Mouse (Mus musculus) granulocyte monocyte progenitor cell, adult 5-6 weeks (primary cell): ENCODE results near the gene Ube2h. TPM values are rescaled to one million over a fixed set of nuclear protein-coding genes. Genes with fewer than 3 reads are reported as not detected.
A peak's percentile ranks its signal among the peaks of the same experiment; 100 is the strongest.

Source experiments
- ATAC-seq: replicated peaks from 2 replicates; pipeline ENCODE4 v1.8.0; 2016; ENCODE audit warnings: mild to moderate bottlenecking, moderate TSS enrichment, inconsistent platforms; ENCODE audit not compliant: poor library complexity, severe bottlenecking
- total RNA-seq, 2 experiments: library from RNA; stranded (forward) in 1 of 2; stranded (reverse) in 1 of 2; fragments of 200-712, 200-1000 nt in 1 of 2; fragments of >200 nt in 1 of 2; fragmentation: Nextera tagmentation in 1 of 2; gene quantifications; 2 replicates each; pipeline ENCODE4 v1.2.3; 2014 to 2017

Gene Ube2h
- 6.4 and 7.9 TPM in 2 replicates for total RNA-seq (2014; fragmentation: Nextera tagmentation)
- total RNA-seq (2017), result 4.4 and 6.5 TPM in 2 replicates

DNA sequence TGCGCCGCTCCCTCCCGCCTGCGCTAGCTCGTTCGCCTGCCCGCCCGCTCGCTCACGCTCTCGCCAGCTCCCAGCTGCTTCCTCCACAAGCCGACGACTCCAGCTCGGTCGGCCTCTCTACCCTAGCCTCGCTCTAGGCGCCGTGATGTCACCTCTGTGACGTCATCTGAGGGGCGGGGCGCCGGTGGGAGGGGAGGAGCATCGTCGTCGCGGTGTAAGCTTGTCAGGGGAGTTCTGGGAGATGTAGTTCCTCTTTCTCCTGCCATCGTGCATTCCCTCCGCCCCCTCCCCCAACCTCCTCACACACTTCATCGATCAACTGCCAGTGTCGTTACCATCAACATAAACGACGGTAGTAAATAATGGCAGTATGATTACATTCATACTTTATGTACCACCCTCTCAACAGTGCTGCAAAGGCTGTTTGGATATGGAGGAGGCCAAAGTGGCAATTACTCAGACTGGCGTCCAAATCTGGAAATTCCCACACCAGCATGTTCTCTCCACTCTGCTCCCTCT, at the start of gene Ube2h:
Gene Ube2h (minus strand): TSS at position 141 of the 519 bp plus-strand sequence.
- ATAC-seq, result peak; percentile 88

GRCm38 (mm10) chr6:30353661-30354060, 49.3 kb upstream of the Ube2h start:
- ATAC-seq, result no peak

DNA sequence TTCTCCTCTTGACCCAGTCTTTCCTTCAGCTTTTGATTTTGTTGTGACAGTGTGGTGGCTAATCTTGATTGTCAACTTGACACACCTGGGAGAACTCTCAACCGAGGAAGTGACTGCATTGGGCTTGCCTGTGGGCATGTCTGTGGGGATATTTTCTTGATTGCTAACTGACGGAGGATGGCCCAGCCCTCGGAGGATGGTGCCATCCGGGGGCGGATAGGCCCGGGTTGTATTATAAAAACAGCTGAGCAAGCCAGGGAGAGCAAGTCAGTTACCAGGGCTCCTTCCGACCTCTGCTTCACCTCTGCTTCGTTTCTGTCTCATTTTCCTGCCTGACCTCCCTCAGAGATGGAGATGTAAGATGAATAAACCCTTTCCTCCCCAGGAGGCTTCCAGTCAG, 48.4 kb upstream of the Ube2h start:
- no peak for ATAC-seq

DNA sequence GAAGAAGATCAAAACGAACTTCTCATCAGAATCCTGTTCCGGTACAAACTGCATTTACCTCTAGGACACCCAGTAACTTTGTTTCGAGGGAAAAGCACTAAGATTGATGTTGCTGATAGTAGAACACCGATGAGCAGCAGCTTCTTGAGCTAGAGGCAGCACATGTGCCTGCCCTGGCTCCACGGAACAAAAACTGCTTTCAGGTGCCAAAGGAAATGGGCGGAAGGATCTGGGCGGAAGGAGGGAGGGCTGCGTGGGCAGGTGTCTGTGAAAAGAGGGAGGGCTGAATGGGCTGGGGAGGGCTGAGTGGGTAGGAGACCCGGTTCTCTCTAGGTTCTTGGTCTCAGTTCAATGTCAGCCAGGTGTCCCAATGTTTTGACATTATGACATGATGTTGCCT, 47.0 kb upstream of the Ube2h start:
- ATAC-seq, result no peak

DNA sequence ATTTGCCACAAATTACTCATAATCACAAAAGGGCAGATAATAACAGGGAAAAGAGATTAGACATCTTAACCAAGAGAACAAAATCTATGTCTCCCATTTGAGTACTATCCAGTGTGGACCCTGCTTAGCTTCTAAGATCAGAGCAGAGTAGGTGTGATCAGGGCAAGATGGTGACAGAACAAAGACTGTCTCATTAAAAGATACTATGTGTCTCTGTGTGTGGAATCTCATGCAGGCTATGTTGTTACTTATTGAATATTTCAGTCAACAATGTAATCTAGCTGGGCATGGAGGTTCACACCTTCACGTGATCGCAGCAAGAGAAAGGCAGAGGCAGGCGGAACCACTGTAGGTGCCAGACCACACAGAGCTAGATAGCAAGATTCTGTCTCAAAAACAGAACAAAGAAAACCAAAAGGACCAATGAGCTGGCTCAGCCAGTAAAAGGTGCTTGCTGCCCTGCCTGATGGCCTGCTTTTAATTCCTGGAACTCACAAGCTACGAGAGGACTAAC, 43.0 kb upstream of the Ube2h start:
- ATAC-seq, result no peak

DNA sequence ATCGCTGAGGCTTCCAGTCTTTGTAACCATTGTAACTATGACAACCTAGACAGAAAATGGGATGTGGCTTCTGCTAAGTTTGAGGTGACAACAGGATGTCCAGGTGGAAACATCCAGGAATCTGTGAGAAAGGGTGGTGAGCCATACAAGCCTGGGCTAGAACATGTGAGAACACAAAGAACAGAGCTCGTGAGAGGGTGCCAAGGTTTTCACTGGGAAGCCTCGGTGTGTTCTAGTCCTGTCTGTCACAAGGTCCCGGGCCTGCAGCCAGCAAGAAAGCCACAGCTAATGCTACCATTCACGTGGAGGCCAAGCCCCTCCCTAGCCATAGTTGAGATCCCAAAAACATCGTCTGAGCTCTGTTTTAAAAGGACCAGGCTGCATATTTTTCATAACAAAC, 42.4 kb upstream of the Ube2h start:
- no peak for ATAC-seq

GRCm38 (mm10) chr6:30344032-30344431, 39.7 kb upstream of the Ube2h start:
- no peak for ATAC-seq

- no peak for ATAC-seq
These were observed 36.0 kb upstream of the Ube2h start for GRCm38 (mm10) chr6:30340231-30340873.

DNA sequence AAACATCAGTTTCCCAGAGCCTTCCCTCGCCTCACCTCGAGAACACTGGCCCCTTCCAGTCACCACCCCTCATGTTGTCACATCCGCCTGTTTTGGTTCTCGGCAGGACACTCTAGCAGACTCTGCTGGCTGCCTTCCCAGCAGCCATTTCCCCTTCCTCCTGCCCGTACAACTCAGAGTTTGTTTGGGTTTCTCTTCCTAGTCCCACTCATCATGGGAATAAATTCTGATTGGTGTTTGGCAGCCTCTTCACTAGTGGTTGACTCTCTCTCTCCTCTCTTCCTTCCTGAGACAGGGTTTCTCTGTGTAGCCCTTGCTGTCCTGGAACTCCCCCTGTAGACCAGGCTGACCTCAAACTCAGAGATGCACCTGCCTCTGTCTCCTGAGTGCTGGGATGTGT, 32.6 kb upstream of the Ube2h start:
- peak; percentile 98 for ATAC-seq

DNA sequence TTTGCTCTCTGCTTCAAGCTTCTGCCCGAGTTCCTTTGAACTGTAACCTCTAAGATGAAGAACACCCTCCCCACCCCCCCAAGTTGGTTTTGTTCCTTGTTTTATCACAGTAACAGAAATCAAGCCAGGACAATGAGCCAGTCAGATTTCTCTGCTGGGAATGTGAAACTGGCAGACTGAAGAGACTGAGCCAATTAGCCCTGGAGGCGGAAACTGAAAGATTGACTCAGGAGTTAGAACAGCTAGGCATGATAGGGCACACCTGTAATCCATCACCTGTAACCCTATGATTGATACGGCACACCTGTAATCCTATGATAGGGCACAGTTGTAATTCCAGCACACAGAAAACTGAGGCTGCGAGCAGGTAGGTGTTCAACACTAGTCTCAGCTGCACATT, 27.9 kb upstream of the Ube2h start:
- ATAC-seq, result no peak

- no peak for ATAC-seq
These were observed 26.4 kb upstream of the Ube2h start for GRCm38 (mm10) chr6:30330706-30331105.

GRCm38 (mm10) chr6:30325932-30326501, 21.7 kb upstream of the Ube2h start:
- ATAC-seq, result peak; percentile 97

GRCm38 (mm10) chr6:30321002-30321401, 16.7 kb upstream of the Ube2h start:
- peak; percentile 12 for ATAC-seq

GRCm38 (mm10) chr6:30319216-30319615, 14.9 kb upstream of the Ube2h start:
- no peak for ATAC-seq

GRCm38 (mm10) chr6:30312006-30312405, 7.7 kb upstream of the Ube2h start:
- ATAC-seq, result no peak

GRCm38 (mm10) chr6:30308751-30309150, 4.4 kb upstream of the Ube2h start:
- no peak for ATAC-seq

DNA sequence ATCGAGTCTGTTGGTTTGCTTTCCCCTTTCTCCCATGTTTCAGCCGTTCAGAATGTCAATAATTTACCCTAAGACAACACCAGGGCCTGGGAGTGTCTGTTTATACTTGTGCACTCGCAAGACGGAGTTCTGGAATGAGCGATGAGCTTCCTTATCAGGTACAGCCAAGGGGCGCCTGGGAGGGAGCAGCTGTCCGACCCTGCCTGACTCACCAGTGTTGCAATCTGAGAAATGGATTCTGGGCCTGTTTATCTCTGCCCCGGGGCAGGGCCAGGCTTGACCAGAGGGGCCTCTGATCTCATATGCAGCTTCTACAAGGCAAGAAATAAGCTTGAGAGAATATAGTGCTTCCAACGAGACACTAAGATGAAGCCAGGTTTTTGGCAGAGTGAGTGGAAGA, 3.4 kb upstream of the Ube2h start:
- ATAC-seq, result peak; percentile 24; the same call in 1 of the 2 replicates

DNA sequence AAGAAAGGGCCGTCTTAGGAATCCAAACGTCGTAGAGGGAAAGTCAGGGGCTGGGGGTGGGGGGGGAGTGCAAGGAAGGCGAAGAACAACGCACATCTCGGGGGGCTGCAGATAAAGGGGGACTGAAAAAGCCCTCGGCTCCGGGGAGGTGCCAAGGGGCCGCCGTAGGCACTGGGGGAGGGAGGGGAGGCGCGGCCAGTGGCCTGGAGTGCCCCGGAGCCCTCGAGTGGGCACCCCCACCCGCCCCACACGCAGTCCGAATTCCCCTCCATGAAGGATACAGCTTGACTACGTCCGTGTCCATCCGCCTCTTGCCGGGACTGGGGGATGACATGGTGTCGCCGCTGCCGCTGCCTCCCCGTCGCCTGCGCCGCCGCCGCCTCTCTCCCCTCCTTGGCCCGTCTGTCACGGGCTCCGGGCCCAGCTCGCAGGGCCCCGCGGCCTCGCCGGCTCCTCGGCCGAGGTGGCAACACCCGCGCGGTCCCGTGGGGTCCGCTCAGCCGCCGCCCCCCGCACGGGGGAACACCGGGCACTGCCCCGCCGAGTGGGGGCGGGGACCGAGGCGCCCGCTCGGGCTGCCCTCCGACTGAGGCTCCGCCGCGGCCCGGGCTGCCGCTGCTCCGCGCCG, 454 bp downstream of the Ube2h start:
- peak; percentile 8; the same call in 1 of the 2 replicates for ATAC-seq

DNA sequence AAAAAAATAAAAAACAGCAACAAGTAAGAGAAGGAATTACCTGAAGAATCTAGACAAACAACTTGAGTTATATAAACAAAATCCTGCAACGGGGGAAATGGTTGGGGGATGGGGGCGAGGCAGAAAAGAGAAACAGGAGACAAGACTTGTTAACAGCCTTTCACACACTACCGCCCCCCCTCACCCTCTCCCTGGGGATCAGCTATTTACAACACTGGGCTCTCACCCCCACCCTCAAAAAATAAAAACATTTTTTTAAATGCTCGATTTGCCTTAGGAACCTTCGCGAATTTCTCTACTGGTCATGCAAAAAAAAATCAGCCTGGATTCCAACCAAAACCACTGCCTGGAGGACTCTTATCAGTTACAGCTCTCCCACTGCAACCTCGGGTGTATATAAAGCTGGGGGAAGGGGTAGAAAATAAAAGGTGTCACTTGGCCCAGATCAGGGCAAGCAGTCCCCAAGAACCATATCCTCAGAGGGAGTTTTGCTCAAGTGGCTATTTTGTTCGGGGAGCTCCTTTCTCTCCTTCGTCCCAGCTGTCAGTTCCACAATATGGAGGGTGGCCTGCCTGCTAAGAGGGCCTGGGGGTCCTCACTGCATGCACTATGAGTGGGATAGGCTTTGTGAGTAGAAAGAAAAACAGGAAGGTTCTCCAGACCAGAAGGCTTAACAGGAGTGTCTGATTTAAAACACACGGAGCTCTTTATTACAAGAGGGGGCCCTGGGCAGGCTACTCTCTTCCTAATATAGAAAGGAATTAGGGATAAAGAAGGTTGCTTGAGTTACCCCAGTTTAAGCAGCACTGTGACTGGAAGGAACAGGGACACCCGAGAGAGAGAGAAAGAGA, 1.3 kb downstream of the Ube2h start:
- ATAC-seq, result no peak

DNA sequence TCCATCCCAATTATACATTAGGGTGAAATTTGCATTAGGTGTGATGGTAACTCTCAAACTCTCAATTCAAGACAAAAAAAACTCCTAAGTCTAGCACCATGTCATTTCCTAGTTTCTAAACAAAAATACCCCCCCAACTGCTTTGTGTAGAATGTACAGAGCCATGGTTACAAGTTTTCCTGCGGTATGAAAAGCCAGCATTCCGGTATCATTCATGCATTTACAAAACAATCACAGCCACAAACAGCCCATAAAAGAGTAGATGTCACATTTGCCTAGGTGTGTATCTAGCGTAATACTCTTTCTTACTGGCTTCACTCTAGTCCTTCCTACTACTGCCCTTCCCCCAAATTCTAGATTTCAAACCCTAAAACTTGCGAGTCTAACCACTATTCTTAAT, 2.2 kb downstream of the Ube2h start:
- no peak for ATAC-seq
